Mouse (Mus musculus) monocyte, adult 5-6 weeks (primary cell): ENCODE results near the gene Odf2. TPM values are rescaled to one million over a fixed set of nuclear protein-coding genes. Genes with fewer than 3 reads are reported as not detected.

Experiments used
- ATAC-seq: fragments of 153-309, 156-312 bp; replicated peaks from 2 replicates; pipeline ENCODE4 v1.8.0; 2017; ENCODE audit warnings: mild to moderate bottlenecking; ENCODE audit not compliant: low TSS enrichment, insufficient number of reproducible peaks, severe bottlenecking, poor library complexity, low FRiP score
- total RNA-seq: library from RNA; stranded (forward); fragments of 200-1000, 200-491, 200-594 nt; gene quantifications from 3 replicates; pipeline ENCODE4 v1.2.3, GENCODE M21; 2017

Gene Odf2
- total RNA-seq, 1 experiment from 2014 or later: 89.7 TPM

GRCm38 (mm10) chr2:29973525-29973924 is 84.5 kb downstream of the Odf2 start:
- no peak for ATAC-seq

DNA sequence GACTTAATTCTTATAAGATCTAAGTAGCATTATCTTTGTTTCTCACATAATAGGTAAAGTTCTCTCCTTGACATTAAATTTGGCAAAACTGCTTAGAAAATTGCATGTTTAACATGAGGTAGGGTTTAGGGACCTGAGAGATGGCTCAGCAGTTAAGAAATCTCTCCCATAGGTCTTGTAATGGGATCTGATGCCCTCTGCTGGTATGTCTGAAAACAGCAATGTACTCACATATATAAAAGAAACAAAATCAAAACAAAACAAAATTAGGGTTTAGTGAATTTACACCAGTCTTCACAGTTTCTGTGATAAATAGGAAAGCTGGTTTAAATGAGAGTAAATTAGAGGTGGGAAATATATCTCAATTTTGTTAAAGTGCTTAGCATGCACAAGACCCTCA is 88.3 kb downstream of the Odf2 start:
- peak; percentile 73; the same call in 1 of the 2 replicates for ATAC-seq

DNA sequence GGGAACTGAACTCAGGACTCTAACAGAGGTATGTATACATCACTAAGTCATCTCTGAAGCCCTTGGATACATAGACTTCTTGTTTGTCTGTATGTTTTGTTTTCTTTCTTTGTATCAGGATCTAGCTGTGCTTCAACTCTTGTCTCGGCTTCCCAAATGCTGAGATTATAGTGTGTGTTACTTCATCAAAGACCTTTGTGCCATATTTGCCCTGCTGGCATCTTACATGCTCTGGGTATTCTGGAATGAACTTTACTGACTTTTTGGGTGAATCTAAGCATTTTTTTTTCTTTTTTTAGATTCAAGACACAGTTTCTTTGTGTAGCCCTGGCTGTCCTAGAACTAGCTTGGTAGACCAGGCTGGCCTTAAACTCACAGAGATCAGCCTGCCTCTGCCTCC is 91.6 kb downstream of the Odf2 start:
- no peak for ATAC-seq

Other genes starting within 250 kb of the Odf2 start
- gene Gm13420, start 137.5 kb upstream of the Odf2 start, total RNA-seq: 0.68 TPM in 1 of 3 replicates, not detected in the others
- 3.0 TPM in 1 of 3 replicates, not detected in the others for gene Gm13547, start 129.9 kb upstream of the Odf2 start, total RNA-seq
- gene Coq4, start 101.7 kb upstream of the Odf2 start, total RNA-seq: 1.8 to 11.1 TPM in 2 of 3 replicates, not detected in the other
- 17.7 to 41.0 TPM (median 28.7 TPM) in 3 replicates for gene Trub2, start 100.7 kb upstream of the Odf2 start, total RNA-seq
- 7.7 to 10.9 TPM (median 8.0 TPM) in 3 replicates for gene Slc27a4, start 86.6 kb upstream of the Odf2 start, total RNA-seq
- gene Urm1, start 69.1 kb upstream of the Odf2 start, total RNA-seq: 13.8 to 26.9 TPM (median 23.8 TPM) in 3 replicates
- gene Cercam, start 20.1 kb upstream of the Odf2 start, total RNA-seq: 1.2 to 9.8 TPM (median 3.1 TPM) in 3 replicates
- gene Gle1, start 46.2 kb downstream of the Odf2 start, total RNA-seq: 62.8 to 92.3 TPM (median 86.3 TPM) in 3 replicates
- 296 to 354 TPM (median 326 TPM) in 3 replicates for gene Sptan1, start 76.3 kb downstream of the Odf2 start, total RNA-seq
- gene Wdr34, start 159.7 kb downstream of the Odf2 start, total RNA-seq: not detected in 3 replicates
- gene Set, start 168.2 kb downstream of the Odf2 start, total RNA-seq: 427 to 462 TPM (median 441 TPM) in 3 replicates
- 0.38 to 1.1 TPM (median 0.39 TPM) in 3 replicates for gene Pkn3, start 188.5 kb downstream of the Odf2 start, total RNA-seq
- gene Zdhhc12, start 204.4 kb downstream of the Odf2 start, total RNA-seq: 2.6 to 7.1 TPM (median 6.6 TPM) in 3 replicates
- gene Zer1, start 235.4 kb downstream of the Odf2 start, total RNA-seq: 10.0 to 26.5 TPM (median 12.6 TPM) in 3 replicates
- gene Tbc1d13, start 244.5 kb downstream of the Odf2 start, total RNA-seq: 33.8 to 54.8 TPM (median 52.4 TPM) in 3 replicates